Mouse (Mus musculus): ENCODE measurements around the gene Myo18a.

GRCm38 (mm10) chr11:77871436-77871835 lies 108.4 kb downstream of the Myo18a start:
- TF ChIP-seq CTCF (IDR thresholded peaks at IDR 0.05; ENCODE audit: control insufficient read depth, insufficient read depth, insufficient replicate concordance, low read depth, low read length) (no peak), POLR2A (IDR thresholded peaks at IDR 0.05; ENCODE audit: control insufficient read depth, low read depth, low read length) (no peak)

Measured in testis, adult 2 months (tissue).